Mouse (Mus musculus): ENCODE measurements around the gene Ppp3ca.

Ppp3ca gene

GRCm38 (mm10) chr3:136763717-136764270 is 93.9 kb downstream of the Ppp3ca start:
- DNase-seq (ENCODE audit: low read depth, low spot score), result no peak

- DNase-seq (ENCODE audit: low read depth, low spot score), result no peak
These were observed 95.6 kb downstream of the Ppp3ca start for GRCm38 (mm10) chr3:136765569-136765968.

- DNase-seq (ENCODE audit: low read depth, low spot score), result no peak
These were observed 99.0 kb downstream of the Ppp3ca start for GRCm38 (mm10) chr3:136768775-136769485.

- peak; percentile 24 for DNase-seq (ENCODE audit: low read depth, low spot score)
These were observed 99.6 kb downstream of the Ppp3ca start for GRCm38 (mm10) chr3:136769486-136769882.

GRCm38 (mm10) chr3:136771700-136772099 is 101.8 kb downstream of the Ppp3ca start:
- no peak for DNase-seq (ENCODE audit: low read depth, low spot score)

GRCm38 (mm10) chr3:136773217-136773616 is 103.3 kb downstream of the Ppp3ca start:
- DNase-seq (ENCODE audit: low read depth, low spot score), result no peak

GRCm38 (mm10) chr3:136774196-136774595 is 104.3 kb downstream of the Ppp3ca start:
- no peak for DNase-seq (ENCODE audit: low read depth, low spot score)

GRCm38 (mm10) chr3:136776525-136776924 is 106.6 kb downstream of the Ppp3ca start:
- no peak for DNase-seq (ENCODE audit: low read depth, low spot score)

GRCm38 (mm10) chr3:136777380-136777779 is 107.5 kb downstream of the Ppp3ca start:
- DNase-seq (ENCODE audit: low read depth, low spot score), result no peak

GRCm38 (mm10) chr3:136777787-136778216 is 107.9 kb downstream of the Ppp3ca start:
- DNase-seq (ENCODE audit: low read depth, low spot score), result no peak

- DNase-seq (ENCODE audit: low read depth, low spot score), result no peak
These were observed 110.4 kb downstream of the Ppp3ca start for GRCm38 (mm10) chr3:136780321-136780720.

- no peak for DNase-seq (ENCODE audit: low read depth, low spot score)
These were observed 112.1 kb downstream of the Ppp3ca start for GRCm38 (mm10) chr3:136782058-136782457.

GRCm38 (mm10) chr3:136785686-136786085 is 115.8 kb downstream of the Ppp3ca start:
- no peak for DNase-seq (ENCODE audit: low read depth, low spot score)

- peak; percentile 36 for DNase-seq (ENCODE audit: low read depth, low spot score)
These were observed 120.4 kb downstream of the Ppp3ca start for GRCm38 (mm10) chr3:136790261-136790871.

- no peak for DNase-seq (ENCODE audit: low read depth, low spot score)
These were observed 121.5 kb downstream of the Ppp3ca start for GRCm38 (mm10) chr3:136791404-136791803.

GRCm38 (mm10) chr3:136791946-136792345 is 122.0 kb downstream of the Ppp3ca start:
- DNase-seq (ENCODE audit: low read depth, low spot score), result peak; percentile 69

GRCm38 (mm10) chr3:136793411-136793810 is 123.5 kb downstream of the Ppp3ca start:
- no peak for DNase-seq (ENCODE audit: low read depth, low spot score)

- DNase-seq (ENCODE audit: low read depth, low spot score), result no peak
These were observed 124.7 kb downstream of the Ppp3ca start for GRCm38 (mm10) chr3:136794426-136795217.

GRCm38 (mm10) chr3:136798896-136799295 is 129.0 kb downstream of the Ppp3ca start:
- DNase-seq (ENCODE audit: low read depth, low spot score), result no peak

- no peak for DNase-seq (ENCODE audit: low read depth, low spot score)
These were observed 132.7 kb downstream of the Ppp3ca start for GRCm38 (mm10) chr3:136802595-136802994.

GRCm38 (mm10) chr3:136805897-136806296 is 136.0 kb downstream of the Ppp3ca start:
- DNase-seq (ENCODE audit: low read depth, low spot score), result no peak

GRCm38 (mm10) chr3:136810271-136810670 is 140.3 kb downstream of the Ppp3ca start:
- no peak for DNase-seq (ENCODE audit: low read depth, low spot score)
